Mouse (Mus musculus) olfactory bulb, adult 2 months (tissue): ENCODE measurements around the gene Nipal4. TPM values are rescaled to one million over a fixed set of nuclear protein-coding genes. Genes with fewer than 3 reads are reported as not detected.

Experiments
- H3K27ac ChIP-seq: fragments of 200-500 bp; 2 replicates; pipeline ENCODE4 v1.5.1; 2012; ENCODE audit warnings: low read depth, low read length; ENCODE audit not compliant: insufficient read depth
- H3K4me1 ChIP-seq: fragments of 200-500 bp; 2 replicates; pipeline ENCODE4 v1.6.1; 2012; ENCODE audit warnings: low read length; ENCODE audit not compliant: control insufficient read depth, insufficient read depth
- H3K4me3 ChIP-seq: fragments of 200-500 bp; 2 replicates; pipeline ENCODE4 v1.5.1; 2012; ENCODE audit warnings: mild to moderate bottlenecking, low read depth, low read length, moderate library complexity; ENCODE audit not compliant: insufficient read depth
- CTCF ChIP-seq: fragments of 200-500 bp; IDR thresholded peaks from 2 replicates; pipeline ENCODE4 v1.5.1; 2012; ENCODE audit warnings: low read depth, mild to moderate bottlenecking, low read length, moderate library complexity; ENCODE audit not compliant: insufficient read depth
- POLR2A ChIP-seq: fragments of 200-500 bp; IDR thresholded peaks from 2 replicates; pipeline ENCODE4 v1.6.1; 2012; ENCODE audit warnings: mild to moderate bottlenecking, low read depth, low read length, moderate library complexity; ENCODE audit not compliant: insufficient read depth
- WGBS: fragments of 180-500 bp; shearing (Covaris S2); methylation state at CpG from one replicate; pipeline ENCODE4 v1.1.7; 2018; 5-methylcytosine and 5-hydroxymethylcytosine counted together
- polyA plus RNA-seq: library from polyadenylated mRNA; stranded (reverse); fragments of >200 nt; gene quantifications from 2 replicates; pipeline ENCODE4 v1.2.4, GENCODE M21; 2012; ENCODE audit warnings: low replicate concordance; ENCODE audit not compliant: missing spikeins, insufficient read depth, insufficient read length

The Nipal4 gene
- polyA plus RNA-seq, 1 experiment: not detected

DNA sequence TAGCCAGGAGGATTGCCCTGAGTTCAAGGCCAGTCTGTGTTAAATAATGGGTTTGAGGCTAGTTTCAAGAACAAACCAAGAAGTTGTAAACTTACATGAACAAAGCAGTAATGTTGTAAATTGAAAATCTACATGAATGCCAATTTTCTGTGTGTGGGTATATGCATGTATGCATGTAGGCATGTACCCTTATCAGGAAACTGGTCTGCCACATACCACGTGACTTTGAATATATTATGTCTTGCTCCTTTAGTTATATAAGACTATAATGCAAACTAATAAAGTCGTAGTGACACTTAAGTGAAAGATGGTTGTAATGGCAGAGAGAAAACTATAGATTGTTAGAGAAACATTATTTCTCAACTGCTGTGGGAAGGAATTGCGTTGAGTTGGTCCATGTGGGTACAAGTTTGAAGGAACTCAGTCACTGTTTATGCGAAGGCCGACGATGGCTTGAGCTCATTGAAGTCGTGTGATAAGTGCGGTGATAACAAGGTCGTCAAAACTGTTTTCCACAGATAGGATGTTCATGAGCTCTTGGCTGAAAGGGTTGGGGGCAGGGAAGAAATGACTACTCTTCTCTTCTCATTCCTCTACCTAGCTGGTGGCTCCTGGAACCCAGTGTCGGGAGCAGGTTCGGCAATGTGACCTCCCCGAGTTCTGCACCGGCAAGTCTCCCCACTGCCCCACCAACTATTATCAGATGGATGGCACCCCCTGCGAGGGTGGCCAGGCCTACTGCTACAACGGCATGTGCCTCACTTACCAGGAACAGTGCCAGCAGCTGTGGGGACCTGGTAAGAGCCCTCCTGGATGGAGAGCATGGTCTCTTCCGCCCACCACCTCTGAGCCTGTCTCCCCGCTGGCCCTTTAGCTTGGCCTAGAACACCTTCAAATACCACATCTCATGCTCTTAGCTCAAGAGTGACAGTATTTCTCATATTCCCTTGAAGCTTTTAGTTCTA, 35.0 kb downstream of the Nipal4 start:
- Histone ChIP-seq H3K4me1 (peaks cover 3% of the 10 kb centered on the region), H3K4me3 (no peak overlapping the region), H3K27ac (no peak overlapping the region)
- TF ChIP-seq CTCF (no peak), POLR2A (no peak)
- WGBS: 94% methylated on average over 17 of the region's 17 CpGs

DNA sequence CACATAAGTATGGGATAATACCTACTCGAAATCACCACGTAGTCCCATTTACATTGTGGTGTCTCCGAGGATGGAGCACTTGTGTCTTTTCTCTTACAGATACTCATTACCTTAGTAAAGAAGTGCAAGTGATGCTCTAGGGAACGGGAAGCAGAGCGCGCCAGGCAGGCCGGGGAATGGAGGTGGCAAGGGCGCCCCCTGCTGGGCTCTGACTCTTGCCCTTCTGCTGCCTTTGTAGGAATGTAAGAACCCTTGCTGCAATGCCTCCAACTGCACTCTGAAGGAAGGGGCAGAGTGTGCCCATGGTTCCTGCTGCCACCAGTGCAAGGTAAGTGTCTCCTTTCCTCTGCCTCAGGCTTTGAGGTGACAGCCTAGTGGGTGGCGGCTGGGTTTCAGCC, 37.8 kb downstream of the Nipal4 start:
- no peak overlapping the region for H3K4me3 ChIP-seq
- H3K4me1 ChIP-seq: no peaks in the 10 kb centered on the region
- H3K27ac ChIP-seq: no peak overlapping the region
- TF ChIP-seq POLR2A: no peak
- peak; percentile 47; the same call in 1 of the 2 replicates for TF ChIP-seq CTCF
- 70% methylated on average over 9 of the region's 9 CpGs for WGBS

DNA sequence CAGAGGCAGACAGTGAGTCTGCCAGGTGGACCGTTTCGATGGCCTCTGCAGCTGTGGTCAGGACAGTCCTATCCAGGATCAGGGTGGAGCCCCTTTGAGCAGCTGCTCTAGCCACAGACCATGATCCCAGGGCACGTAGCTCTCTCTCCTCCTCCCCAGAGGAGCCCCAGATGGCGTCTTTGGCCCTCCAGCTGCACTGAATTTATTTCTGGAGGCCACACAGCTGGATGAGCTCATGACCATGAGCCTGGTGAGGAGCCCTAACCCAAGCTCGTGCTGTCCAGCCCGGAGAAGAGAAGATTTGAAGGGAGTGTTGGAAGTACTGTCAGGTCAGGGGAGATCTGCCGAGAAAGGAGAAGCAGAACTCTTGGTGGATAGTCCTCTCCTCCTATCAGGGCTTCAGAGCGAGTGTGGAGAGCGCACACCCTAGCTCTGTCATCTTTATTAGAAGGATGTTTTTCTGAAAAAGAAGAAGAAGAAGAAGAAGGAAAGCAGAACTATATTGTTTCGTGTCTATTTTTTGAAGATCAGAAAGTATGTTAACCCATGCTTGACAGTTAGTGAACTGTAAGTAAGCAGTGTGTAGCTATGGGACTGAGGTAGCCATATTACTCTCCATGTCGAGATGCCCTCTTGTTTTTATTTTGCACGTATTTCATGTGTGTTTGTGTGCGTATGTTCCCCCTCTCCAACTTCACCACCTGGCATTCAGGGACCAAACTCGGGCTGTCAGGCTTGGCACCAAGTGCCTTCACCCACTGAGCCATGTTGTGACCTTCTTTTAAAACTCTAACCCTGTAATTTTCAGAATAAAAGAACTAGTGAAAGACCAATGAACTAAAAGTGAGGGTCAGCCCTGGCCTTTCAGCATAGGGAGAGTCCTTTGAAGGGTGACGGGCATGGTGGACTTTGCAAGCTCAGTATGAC, 38.4 kb downstream of the Nipal4 start:
- no peak for TF ChIP-seq CTCF
- TF ChIP-seq POLR2A: no peak
- no peaks in the 10 kb centered on the region for H3K4me1 ChIP-seq
- 85% methylated on average over 15 of the region's 15 CpGs for WGBS
- H3K27ac ChIP-seq: no peak overlapping the region
- no peak overlapping the region for H3K4me3 ChIP-seq

DNA sequence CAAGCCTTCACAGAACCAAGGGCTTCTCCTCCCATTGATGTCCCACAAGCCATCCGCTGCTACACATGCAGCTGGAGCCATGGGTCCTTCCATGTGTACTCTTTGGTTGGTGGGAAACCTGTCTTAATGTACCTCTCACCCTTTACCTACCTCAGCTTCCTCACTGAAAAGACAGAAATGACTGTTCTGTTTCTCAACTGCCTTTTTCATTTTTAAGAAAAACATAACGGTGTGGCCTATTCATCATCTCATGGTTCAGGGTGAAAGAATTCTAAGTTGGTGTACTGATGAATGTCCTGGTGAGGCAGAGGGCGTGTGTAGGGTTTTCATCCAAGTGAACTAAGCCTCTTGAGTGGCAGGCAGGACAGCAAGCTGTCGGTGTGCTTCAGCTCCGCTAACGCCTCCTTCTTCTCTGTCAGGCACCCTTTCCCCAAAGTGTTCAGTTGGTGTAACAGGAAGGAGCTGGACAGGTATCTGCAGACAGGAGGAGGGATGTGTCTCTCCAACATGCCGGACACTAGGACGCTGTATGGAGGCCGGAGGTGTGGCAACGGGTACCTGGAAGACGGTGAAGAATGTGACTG, 39.4 kb downstream of the Nipal4 start:
- no peak for TF ChIP-seq CTCF
- no peak for TF ChIP-seq POLR2A
- Histone ChIP-seq H3K4me3 (no peak overlapping the region), H3K4me1 (no peaks in the 10 kb centered on the region), H3K27ac (no peak overlapping the region)
- WGBS: 92% methylated on average over 11 of the region's 11 CpGs

DNA sequence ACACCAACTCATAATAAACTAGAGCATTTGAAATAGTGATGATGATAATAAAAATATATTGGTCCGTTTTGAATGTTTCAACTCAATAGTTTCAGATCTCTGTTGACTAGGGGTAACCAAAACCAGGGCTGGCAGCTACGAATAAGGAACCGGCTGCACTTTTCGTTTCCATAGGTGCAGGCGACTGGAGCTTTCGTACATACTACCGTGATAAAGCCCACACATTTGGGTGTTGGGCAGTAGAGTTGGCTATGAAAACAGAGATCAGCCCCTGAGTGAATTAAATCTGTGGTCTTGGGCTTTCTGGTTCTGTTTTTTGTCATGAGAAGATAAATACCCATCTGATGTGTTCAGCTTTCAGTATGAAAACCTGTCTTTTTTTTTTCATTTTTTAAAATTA, 40.0 kb downstream of the Nipal4 start:
- H3K27ac ChIP-seq: no peak overlapping the region
- 95% methylated on average over 7 of the region's 7 CpGs for WGBS
- H3K4me1 ChIP-seq: no peaks in the 10 kb centered on the region
- no peak overlapping the region for H3K4me3 ChIP-seq
- TF ChIP-seq POLR2A: no peak

DNA sequence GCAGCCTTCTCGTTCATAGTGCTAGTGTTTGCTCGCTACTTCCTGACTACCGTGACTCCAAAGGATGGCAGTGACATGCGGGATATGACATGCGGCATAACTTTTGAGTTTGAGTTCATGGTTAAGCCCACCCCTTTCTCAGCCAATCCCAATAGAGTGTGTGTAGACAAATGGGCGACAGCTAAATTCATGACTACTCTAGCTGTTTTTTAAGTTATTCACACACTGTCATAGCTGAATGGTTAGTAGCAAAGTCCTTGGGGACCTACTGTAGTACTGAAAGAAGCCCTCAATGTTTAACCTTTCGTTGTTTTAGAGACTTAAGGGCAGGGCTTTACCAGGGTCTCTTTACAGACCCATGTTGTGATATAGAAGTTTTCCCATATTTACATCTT, 40.5 kb downstream of the Nipal4 start:
- H3K4me1 ChIP-seq: no peaks in the 10 kb centered on the region
- H3K27ac ChIP-seq: no peak overlapping the region
- H3K4me3 ChIP-seq: no peak overlapping the region
- TF ChIP-seq POLR2A (no peak), CTCF (no peak)
- WGBS: 93% methylated on average over 7 of the region's 7 CpGs

DNA sequence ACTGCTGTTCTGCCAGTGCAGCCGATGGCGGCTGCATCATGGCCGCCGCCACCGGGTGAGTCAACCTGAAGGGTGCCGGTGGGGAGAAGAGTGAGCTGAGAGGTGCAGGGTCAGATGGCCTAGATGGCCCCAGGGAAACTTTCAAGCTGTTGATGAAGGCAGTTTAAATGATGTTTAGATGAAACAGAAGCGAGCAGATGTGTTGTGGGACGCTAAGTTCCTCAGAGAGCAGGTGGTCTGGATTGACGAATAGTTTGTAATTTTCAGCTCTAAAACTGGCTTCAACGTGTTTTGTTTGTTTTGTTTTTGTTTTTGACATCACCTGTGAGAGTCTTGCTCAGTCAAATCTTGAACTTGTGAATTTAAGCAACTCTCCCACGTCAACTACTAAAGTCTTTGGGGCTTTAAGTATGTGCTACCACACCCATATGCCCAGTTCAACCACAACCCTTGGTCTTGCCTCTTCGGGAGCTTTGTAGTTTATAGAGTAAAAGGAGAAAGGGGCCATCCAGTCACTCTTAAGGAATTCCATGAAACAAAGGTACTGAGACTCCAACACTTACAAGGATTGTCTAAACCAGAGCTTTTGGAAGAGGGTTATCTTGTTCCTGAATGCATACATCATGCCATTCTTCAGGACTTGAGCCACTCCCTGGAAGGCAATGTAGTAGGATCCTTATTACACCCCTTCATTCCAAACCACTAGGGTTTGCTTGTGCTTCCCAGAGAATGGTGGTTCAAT, 41.0 kb downstream of the Nipal4 start:
- H3K4me3 ChIP-seq: no peak overlapping the region
- no peak overlapping the region for H3K27ac ChIP-seq
- TF ChIP-seq POLR2A: no peak
- TF ChIP-seq CTCF: no peak
- no peaks in the 10 kb centered on the region for H3K4me1 ChIP-seq
- 95% methylated on average over 12 of the region's 12 CpGs for WGBS

DNA sequence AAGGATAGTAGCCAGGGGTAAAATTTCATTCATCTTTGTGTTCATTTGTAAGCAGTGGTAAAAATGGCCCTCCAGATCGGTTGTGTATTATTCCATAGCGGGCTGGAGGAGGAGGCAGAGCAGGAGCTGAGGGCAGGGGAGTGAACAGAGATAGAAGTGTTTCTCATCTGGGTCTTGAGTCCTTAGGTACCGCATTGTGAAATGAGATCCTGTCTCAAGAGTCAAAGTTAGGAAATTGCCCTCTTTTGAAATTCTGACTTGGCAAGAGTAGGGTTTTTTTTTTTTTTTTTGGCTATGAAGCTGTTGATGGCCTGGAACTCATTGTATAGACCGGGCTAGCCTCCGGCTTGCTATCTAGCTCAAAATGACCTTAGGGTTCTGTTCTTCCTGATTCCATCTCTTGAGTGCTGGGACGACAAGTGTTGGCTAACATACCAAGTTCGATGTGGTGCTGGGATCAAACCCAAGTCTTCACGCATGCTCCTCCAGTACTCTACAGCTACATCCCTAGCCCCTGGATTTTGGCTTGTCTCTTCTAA, 42.9 kb downstream of the Nipal4 start:
- no peaks in the 10 kb centered on the region for H3K4me1 ChIP-seq
- 95% methylated on average over 8 of the region's 8 CpGs for WGBS
- TF ChIP-seq CTCF: no peak
- no peak for TF ChIP-seq POLR2A
- no peak overlapping the region for H3K4me3 ChIP-seq
- H3K27ac ChIP-seq: no peak overlapping the region
